Comparison of ENCODE assay signal across 11 mouse cellular contexts in genomic region chr3:8440701-8441365, GRCm38 (mm10).
DNase-seq lines count a peak whose midpoint lies in the region.
"Had no signal": no experiment of that assay in that cellular context is flagged by ENCODE, and none has a peak within 500 bp of the region (broad histone marks: within the 10 kb centered on the region; RNA-seq: fewer than 3 reads in every experiment).

No protein-coding gene starts in this region.

- intact Hi-C loops in left cerebral cortex, postnatal 4 days (cut with DNase I), result no loop called here
- intact Hi-C loops in left cerebral cortex, postnatal 36 days (cut with DNase I), result no loop called here

- peak; percentile 15 to 23 for DNase-seq in cerebellum, postnatal 14 days
- no peak for DNase-seq in cerebellum, postnatal 25 days
- peak; percentile 5 for DNase-seq in left cerebral cortex, postnatal 4 days
- DNase-seq in left cerebral cortex, postnatal 36 days (ENCODE audit: low spot score in 2 of 2), result no peak
- DNase-seq in 3T3-L1 (ENCODE audit: low read depth, low spot score), result peak; percentile 93
- DNase-seq in adrenal gland, postnatal 25 days, result peak; percentile 42
- no peak for DNase-seq in gastrocnemius, adult 8-10 months (ENCODE audit: low spot score in 2 of 2)
- DNase-seq in ovary, adult 18-20 months (ENCODE audit: low spot score), result no peak
- DNase-seq: cerebellum, postnatal 36 days; gastrocnemius, postnatal 25 days; lung, postnatal 36 days had no signal

Comparison
In these comparisons a context has a peak if more than half of its experiments do, and no peak if none do; other contexts are left out.
1. DNase-seq: peak in cerebellum, postnatal 14 days (2 of 2), left cerebral cortex, postnatal 4 days (single experiment), 3T3-L1 (single experiment) and adrenal gland, postnatal 25 days (single experiment); none in cerebellum, postnatal 25 days (0 of 2), left cerebral cortex, postnatal 36 days (0 of 2), gastrocnemius, adult 8-10 months (0 of 2) and ovary, adult 18-20 months (single experiment).